In genomic region chr7:128285060-128285459, GRCm38 (mm10) we compare ENCODE assay signal across 23 mouse cellular contexts. TPM values are rescaled to one million over a fixed set of nuclear protein-coding genes. Genes with fewer than 3 reads are reported as not detected.
A peak's percentile ranks its signal among the peaks of the same experiment; 100 is the strongest.
DNase-seq lines count a peak whose midpoint lies in the region; ATAC-seq lines count a peak whose summit lies in the region.
"Had no signal": no experiment of that assay in that cellular context is flagged by ENCODE, and none has a peak within 500 bp of the region (broad histone marks: within the 10 kb centered on the region; RNA-seq: fewer than 3 reads in every experiment).

No protein-coding gene starts in this region.

- peaks cover 8% of the 10 kb centered on the region; the same call in 1 of the 2 replicates for H3K4me1 ChIP-seq in forebrain, embryonic 11.5 days (replicated peaks; ENCODE audit: control insufficient read depth, insufficient read depth, low read length)
- H3K4me1 ChIP-seq in forebrain, embryonic 12.5 days: peaks cover 13% of the 10 kb centered on the region
- peaks cover 74% of the 10 kb centered on the region for H3K4me1 ChIP-seq in liver, embryonic 15.5 days (replicated peaks)
- H3K4me1 ChIP-seq in liver, embryonic 16.5 days (ENCODE audit: control insufficient read depth, low read depth, low read length): peaks cover 39% of the 10 kb centered on the region

- H3K9me3 ChIP-seq in forebrain, embryonic 11.5 days (ENCODE audit: control insufficient read depth, low read length): no peaks in the 10 kb centered on the region
- H3K9me3 ChIP-seq in forebrain, embryonic 12.5 days: no peaks in the 10 kb centered on the region
- no peaks in the 10 kb centered on the region for H3K9me3 ChIP-seq in liver, embryonic 15.5 days (replicated peaks)
- H3K9me3 ChIP-seq in liver, embryonic 16.5 days (replicated peaks; ENCODE audit: control insufficient read depth, low read length): no peaks in the 10 kb centered on the region
- H3K9me3 ChIP-seq: embryonic facial prominence, embryonic 13.5 days; heart, embryonic 13.5 days; hindbrain, embryonic 12.5 days had no signal

- peak; percentile 41 for DNase-seq in adrenal gland, postnatal 10 days
- no peak for DNase-seq in adrenal gland, adult 8-10 months
- peak; percentile 24 for DNase-seq in forebrain, embryonic 11.5 days (ENCODE audit: low spot score)
- DNase-seq in liver: no peak
- DNase-seq: cerebellum, adult 11 months; cerebellum, adult 8-10 months; cerebellum, postnatal 14 days; embryo, embryonic 11 days; gastrocnemius, postnatal 36 days; heart, adult 11 months; heart, postnatal 36 days had no signal

- H3K27me3 ChIP-seq in forebrain, embryonic 11.5 days (ENCODE audit: control insufficient read depth, insufficient read depth, low read length): 0 out of 2 replicates have a peak, but pooled peaks cover 2% of the 10 kb centered on the region
- peaks cover 13% of the 10 kb centered on the region for H3K27me3 ChIP-seq in forebrain, embryonic 12.5 days
- no peaks in the 10 kb centered on the region for H3K27me3 ChIP-seq in liver, embryonic 15.5 days
- H3K27me3 ChIP-seq in liver, embryonic 16.5 days (ENCODE audit: control insufficient read depth, insufficient read depth, low read depth, low read length): no peaks in the 10 kb centered on the region
- H3K27me3 ChIP-seq: embryonic facial prominence, embryonic 13.5 days; heart, embryonic 13.5 days; hindbrain, embryonic 12.5 days had no signal

- no peak overlapping the region for H3K4me2 ChIP-seq in forebrain, embryonic 11.5 days (ENCODE audit: low read depth, low read length, severe bottlenecking)
- H3K4me2 ChIP-seq in forebrain, embryonic 12.5 days: no peak overlapping the region
- no peak overlapping the region for H3K4me2 ChIP-seq in liver, embryonic 15.5 days
- no peak overlapping the region for H3K4me2 ChIP-seq in liver, embryonic 16.5 days (ENCODE audit: low read depth, low read length)
- H3K4me2 ChIP-seq: embryonic facial prominence, embryonic 13.5 days; heart, embryonic 13.5 days; hindbrain, embryonic 12.5 days had no signal

- no peak for ATAC-seq in forebrain, embryonic 11.5 days (replicated peaks; ENCODE audit: low FRiP score)
- ATAC-seq in forebrain, embryonic 12.5 days (ENCODE audit: low FRiP score): no peak
- ATAC-seq in liver, embryonic 15.5 days (ENCODE audit: insufficient read depth): no peak
- no peak for ATAC-seq in liver, embryonic 16.5 days (ENCODE audit: low read depth)
- ATAC-seq: forebrain, embryonic 14.5 days; hindbrain, postnatal 0 days had no signal

- H3K4me3 ChIP-seq in forebrain, embryonic 11.5 days (ENCODE audit: low read depth, low read length): no peak overlapping the region
- no peak overlapping the region for H3K4me3 ChIP-seq in forebrain, embryonic 12.5 days (replicated peaks)
- no peak overlapping the region for H3K4me3 ChIP-seq in liver, embryonic 15.5 days (replicated peaks)
- H3K4me3 ChIP-seq in liver, embryonic 16.5 days (ENCODE audit: low read depth, low read length): no peak overlapping the region
- H3K4me3 ChIP-seq: embryonic facial prominence, embryonic 13.5 days; heart, embryonic 13.5 days; hindbrain, embryonic 12.5 days had no signal

- H3K36me3 ChIP-seq in forebrain, embryonic 11.5 days (ENCODE audit: control insufficient read depth, insufficient read depth, low read length): no peaks in the 10 kb centered on the region; the same call in 1 of the 2 replicates
- H3K36me3 ChIP-seq in forebrain, embryonic 12.5 days (replicated peaks): peaks cover 13% of the 10 kb centered on the region
- H3K36me3 ChIP-seq in liver, embryonic 15.5 days (replicated peaks): peaks cover 80% of the 10 kb centered on the region
- peaks cover 27% of the 10 kb centered on the region for H3K36me3 ChIP-seq in liver, embryonic 16.5 days (ENCODE audit: control insufficient read depth, insufficient read depth)

- 88% methylated on average over 8 of the region's 8 CpGs for WGBS in forebrain, embryonic 11.5 days
- 89% methylated on average over 8 of the region's 8 CpGs for WGBS in forebrain, embryonic 12.5 days
- WGBS in liver, embryonic 15.5 days (ENCODE audit: insufficient replicate concordance): 84% methylated on average over 8 of the region's 8 CpGs
- WGBS in liver, embryonic 16.5 days (ENCODE audit: insufficient replicate concordance): 86% methylated on average over 8 of the region's 8 CpGs

- no peak overlapping the region for H3K9ac ChIP-seq in forebrain, embryonic 11.5 days (ENCODE audit: low read length)
- H3K9ac ChIP-seq in forebrain, embryonic 12.5 days: no peak overlapping the region
- no peak overlapping the region for H3K9ac ChIP-seq in liver, embryonic 15.5 days
- H3K9ac ChIP-seq in liver, embryonic 16.5 days (ENCODE audit: low read depth, low read length): no peak overlapping the region
- H3K9ac ChIP-seq: embryonic facial prominence, embryonic 13.5 days; heart, embryonic 13.5 days; hindbrain, embryonic 12.5 days had no signal

- H3K27ac ChIP-seq in forebrain, embryonic 11.5 days (ENCODE audit: low read depth, low read length): no peak overlapping the region
- no peak overlapping the region for H3K27ac ChIP-seq in forebrain, embryonic 12.5 days
- H3K27ac ChIP-seq in liver, embryonic 15.5 days (replicated peaks): peak overlapping the region; percentile 98
- H3K27ac ChIP-seq in liver, embryonic 16.5 days (ENCODE audit: low read length): peak overlapping the region; percentile 17; the same call in 1 of the 2 replicates
- H3K27ac ChIP-seq: embryonic facial prominence, embryonic 13.5 days; heart, embryonic 13.5 days; hindbrain, embryonic 12.5 days; hindbrain, postnatal 0 days had no signal

RNA-seq across cellular contexts. Expression of gene BC017158, which starts 12.9 kb away (rescaled TPM):
- 10 to 100 TPM; 24.6 to 29.3 TPM for total RNA-seq in adrenal gland, postnatal 10 days (2021)
- total RNA-seq in adrenal gland, adult 8-10 months (2022): 10 to 100 TPM; 33.0 to 64.0 (median 46.6) TPM
- 23.8 and 24.9 TPM in 2 replicates for polyA plus RNA-seq in forebrain, embryonic 11.5 days (2014; fragmentation: Nextera tagmentation; extraction: Ambion mirVana)
- polyA plus RNA-seq in forebrain, embryonic 12.5 days (2016; fragmentation: Nextera tagmentation; extraction: Ambion mirVana): 17.3 and 19.1 TPM in 2 replicates
- polyA plus RNA-seq in liver, embryonic 15.5 days (2015; fragmentation: Nextera tagmentation; extraction: Ambion mirVana): 20.3 and 22.0 TPM in 2 replicates
- 20.5 and 23.3 TPM in 2 replicates for polyA plus RNA-seq in liver, embryonic 16.5 days (2015; fragmentation: Nextera tagmentation; extraction: Ambion mirVana)

RNA-seq across cellular contexts. Expression of gene Slc5a2, which starts 19.6 kb away (rescaled TPM):
- under 1 TPM in 1 of 2 experiments, not detected in 1; 0.27 TPM for total RNA-seq in adrenal gland, postnatal 10 days (2021)
- total RNA-seq in adrenal gland, adult 8-10 months (2022): not detected
- polyA plus RNA-seq in forebrain, embryonic 11.5 days (2014; fragmentation: Nextera tagmentation; extraction: Ambion mirVana): 0.35 TPM in 1 of 2 replicates, not detected in the other
- polyA plus RNA-seq in forebrain, embryonic 12.5 days (2016; fragmentation: Nextera tagmentation; extraction: Ambion mirVana): not detected in 2 replicates
- 1.4 and 2.1 TPM in 2 replicates for polyA plus RNA-seq in liver, embryonic 15.5 days (2015; fragmentation: Nextera tagmentation; extraction: Ambion mirVana)
- 1.4 and 1.7 TPM in 2 replicates for polyA plus RNA-seq in liver, embryonic 16.5 days (2015; fragmentation: Nextera tagmentation; extraction: Ambion mirVana)
- total RNA-seq: gastrocnemius, adult 8-10 months; gastrocnemius, postnatal 36 days; heart, postnatal 36 days; hindbrain, postnatal 0 days had no signal
- polyA plus RNA-seq: C2C12; forebrain, embryonic 14.5 days; heart, embryonic 13.5 days; hindbrain, embryonic 12.5 days; intestine, embryonic 14.5 days had no signal

RNA-seq across cellular contexts. Expression of gene Tgfb1i1, which starts 38.4 kb away (rescaled TPM):
- total RNA-seq in adrenal gland, postnatal 10 days (2021): 10 to 100 TPM; 28.6 to 32.5 TPM
- 10 to 100 TPM; 17.0 to 24.2 (median 20.5) TPM for total RNA-seq in adrenal gland, adult 8-10 months (2022)
- polyA plus RNA-seq in forebrain, embryonic 11.5 days (2014; fragmentation: Nextera tagmentation; extraction: Ambion mirVana): 34.1 and 35.5 TPM in 2 replicates
- polyA plus RNA-seq in forebrain, embryonic 12.5 days (2016; fragmentation: Nextera tagmentation; extraction: Ambion mirVana): 24.0 and 27.7 TPM in 2 replicates
- 10.9 and 11.7 TPM in 2 replicates for polyA plus RNA-seq in liver, embryonic 15.5 days (2015; fragmentation: Nextera tagmentation; extraction: Ambion mirVana)
- 9.6 and 11.9 TPM in 2 replicates for polyA plus RNA-seq in liver, embryonic 16.5 days (2015; fragmentation: Nextera tagmentation; extraction: Ambion mirVana)
- total RNA-seq: MEL had no signal

RNA-seq across cellular contexts. Expression of gene 9130023H24Rik, which starts 47.2 kb away (rescaled TPM):
- total RNA-seq in adrenal gland, postnatal 10 days (2021): 1 to 10 TPM; 6.5 to 6.6 TPM
- total RNA-seq in adrenal gland, adult 8-10 months (2022): 10 to 100 TPM in 2 of 4 experiments, 1 to 10 TPM in 2; 8.8 to 11.7 (median 9.9) TPM
- polyA plus RNA-seq in forebrain, embryonic 11.5 days (2014; fragmentation: Nextera tagmentation; extraction: Ambion mirVana): 13.2 and 13.3 TPM in 2 replicates
- 11.7 and 12.0 TPM in 2 replicates for polyA plus RNA-seq in forebrain, embryonic 12.5 days (2016; fragmentation: Nextera tagmentation; extraction: Ambion mirVana)
- 1.9 and 2.4 TPM in 2 replicates for polyA plus RNA-seq in liver, embryonic 15.5 days (2015; fragmentation: Nextera tagmentation; extraction: Ambion mirVana)
- 2.4 and 2.6 TPM in 2 replicates for polyA plus RNA-seq in liver, embryonic 16.5 days (2015; fragmentation: Nextera tagmentation; extraction: Ambion mirVana)

RNA-seq across cellular contexts. Expression of gene Armc5, which starts 47.9 kb away (rescaled TPM):
- 10 to 100 TPM; 17.0 to 18.8 TPM for total RNA-seq in adrenal gland, postnatal 10 days (2021)
- total RNA-seq in adrenal gland, adult 8-10 months (2022): 10 to 100 TPM; 23.2 to 30.2 (median 24.4) TPM
- polyA plus RNA-seq in forebrain, embryonic 11.5 days (2014; fragmentation: Nextera tagmentation; extraction: Ambion mirVana): 11.8 and 13.3 TPM in 2 replicates
- 14.0 and 15.4 TPM in 2 replicates for polyA plus RNA-seq in forebrain, embryonic 12.5 days (2016; fragmentation: Nextera tagmentation; extraction: Ambion mirVana)
- polyA plus RNA-seq in liver, embryonic 15.5 days (2015; fragmentation: Nextera tagmentation; extraction: Ambion mirVana): 6.9 and 9.0 TPM in 2 replicates
- polyA plus RNA-seq in liver, embryonic 16.5 days (2015; fragmentation: Nextera tagmentation; extraction: Ambion mirVana): 5.7 and 6.5 TPM in 2 replicates

Comparison
In these comparisons a context has a peak if more than half of its experiments do, and no peak if none do; other contexts are left out.
1. DNase-seq: peak in adrenal gland, postnatal 10 days (single experiment) and forebrain, embryonic 11.5 days (single experiment); none in adrenal gland, adult 8-10 months (single experiment) and liver (single experiment).
2. H3K27ac ChIP-seq: peak in liver, embryonic 15.5 days (single experiment) and liver, embryonic 16.5 days (single experiment); none in forebrain, embryonic 11.5 days (single experiment) and forebrain, embryonic 12.5 days (single experiment).